Mouse (Mus musculus): ENCODE results near the gene Map7.

DNA sequence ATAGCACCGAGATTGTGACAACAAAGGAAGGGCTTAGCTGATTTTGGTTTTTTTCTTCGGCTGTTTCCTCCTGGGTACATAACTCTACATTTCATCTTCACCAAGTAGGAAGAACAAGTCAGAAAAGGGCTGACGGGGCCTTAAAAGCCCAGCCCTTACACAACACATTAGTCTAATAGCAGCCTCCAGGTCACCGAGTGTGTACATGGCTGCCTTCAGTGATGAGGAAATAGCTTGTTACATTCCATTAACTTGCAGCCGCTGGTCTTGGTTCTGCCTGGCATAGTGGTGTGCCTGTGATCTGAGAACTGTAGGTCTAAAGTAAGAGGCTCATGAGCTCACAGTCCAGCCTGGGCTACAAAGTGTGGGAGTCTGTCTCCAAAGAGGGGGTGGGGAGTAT lies 16.5 kb downstream of the Map7 start:
- TF ChIP-seq CHD2 (IDR thresholded peaks at IDR 0.05; ENCODE audit: low read depth, low read length) (no peak), ZNF384 (IDR thresholded peaks at IDR 0.05; ENCODE audit: low read depth, low read length) (no peak), MAFK (IDR thresholded peaks at IDR 0.05; ENCODE audit: insufficient read depth, low read depth, low read length) (no peak), HCFC1 (IDR thresholded peaks at IDR 0.05; ENCODE audit: borderline replicate concordance, insufficient read depth, low read length) (no peak), ZC3H11A (IDR thresholded peaks at IDR 0.05; ENCODE audit: borderline replicate concordance, low read depth, low read length) (no peak)

Data from ES-E14 (cell line).